Mouse (Mus musculus): ENCODE data around the gene Syngr2. TPM values are rescaled to one million over a fixed set of nuclear protein-coding genes. Genes with fewer than 3 reads are reported as not detected.
A peak's percentile ranks its signal among the peaks of the same experiment; 100 is the strongest.

The Syngr2 gene
- total and polyA plus RNA-seq, 3 experiments, result 189 to 384 TPM; not detected in 1

DNA sequence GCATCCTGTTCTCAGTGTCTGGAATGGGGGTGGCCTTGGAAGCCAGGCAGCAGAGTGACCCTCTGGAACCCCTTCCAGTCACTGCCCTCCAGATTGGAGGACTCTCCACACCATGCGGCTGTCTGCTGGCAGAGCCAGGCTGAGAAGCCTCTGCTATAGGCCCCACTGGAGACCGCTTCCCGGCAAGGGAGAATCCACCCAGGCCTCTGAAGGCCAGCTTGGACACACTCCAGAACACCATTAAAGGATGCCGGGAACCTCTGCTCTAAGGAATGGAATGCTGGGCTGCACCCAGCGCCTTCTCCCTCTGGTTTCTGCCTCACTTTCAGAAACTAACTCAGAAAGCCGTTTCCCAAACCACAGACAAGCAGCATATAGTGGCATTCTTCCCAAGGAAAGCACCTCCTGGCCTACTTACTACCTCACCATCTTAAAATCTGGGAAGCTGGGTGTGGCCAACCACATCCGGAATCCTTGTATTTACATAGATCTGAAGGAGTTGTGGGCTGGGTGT, 13.3 kb downstream of the Syngr2 start:
- no peak overlapping the region for H3K27ac ChIP-seq (ENCODE audit: control insufficient read depth, low read depth, low read length)

DNA sequence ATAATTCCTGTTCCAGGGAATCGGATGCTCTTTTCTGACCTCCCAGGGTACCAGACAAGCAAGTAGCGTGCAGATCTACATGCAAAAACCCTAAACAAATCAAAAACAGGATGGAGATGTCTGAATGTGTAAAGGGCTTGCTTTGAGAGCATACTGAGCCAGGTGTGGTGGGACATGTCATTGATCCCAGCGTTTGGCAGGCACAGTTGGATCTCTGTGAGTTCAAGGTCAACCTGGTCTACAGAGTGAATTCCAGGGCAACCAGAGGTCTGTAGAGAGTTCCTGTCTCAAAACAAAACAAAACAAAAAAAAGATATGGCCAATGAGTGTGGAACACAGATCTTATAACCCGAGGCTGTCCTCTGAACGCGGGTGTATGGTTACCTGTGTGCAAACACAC, 13.9 kb downstream of the Syngr2 start:
- Histone ChIP-seq H3K4me3 (ENCODE audit: control insufficient read depth in 1 of 2, insufficient read depth in 1 of 2, low read depth in 2 of 2, low read length in 2 of 2) (no peak overlapping the region), H3K4me1 (ENCODE audit: control insufficient read depth in 1 of 2, insufficient read depth in 2 of 2, low read length in 2 of 2) (peaks cover 8 to 34% of the 10 kb centered on the region in 2 experiments), H3K79me2 (ENCODE audit: control insufficient read depth, insufficient read depth, low read length, poor library complexity) (peaks cover 24% of the 10 kb centered on the region), H3K9ac (ENCODE audit: control insufficient read depth, low read depth, low read length, poor library complexity, severe bottlenecking) (no peak overlapping the region), H3K36me3 (ENCODE audit: control insufficient read depth in 1 of 2, insufficient read depth in 2 of 2, low read length in 2 of 2) (peaks cover 4 to 19% of the 10 kb centered on the region in 2 experiments; a peak in 3 of 4 replicates), H3K27ac (ENCODE audit: control insufficient read depth, low read depth, low read length) (no peak overlapping the region), H3K27me3 (ENCODE audit: control insufficient read depth in 1 of 2, insufficient read depth in 2 of 2, low read length in 2 of 2) (no peaks in the 10 kb centered on the region), H3K9me3 (replicated peaks; ENCODE audit: insufficient read depth, low read length) (no peaks in the 10 kb centered on the region)
- DNase-seq (ENCODE audit: low read depth, low spot score), result no peak
- TF ChIP-seq NRF1 (IDR thresholded peaks at IDR 0.05; ENCODE audit: insufficient read depth, low read depth, low read length, poor library complexity, severe bottlenecking) (no peak), MAX (IDR thresholded peaks at IDR 0.05; ENCODE audit: low read length) (no peak)

More for the DNA sequence above, 13.3 kb downstream of the Syngr2 start:
- Histone ChIP-seq H3K4me3 (ENCODE audit: control insufficient read depth in 1 of 2, insufficient read depth in 1 of 2, low read depth in 2 of 2, low read length in 2 of 2) (no peak overlapping the region), H3K4me1 (ENCODE audit: control insufficient read depth in 1 of 2, insufficient read depth in 2 of 2, low read length in 2 of 2) (peaks cover 6 to 28% of the 10 kb centered on the region in 2 experiments; a peak in 3 of 4 replicates), H3K36me3 (ENCODE audit: control insufficient read depth in 1 of 2, insufficient read depth in 2 of 2, low read length in 2 of 2) (peaks cover 4 to 16% of the 10 kb centered on the region in 2 experiments; a peak in 3 of 4 replicates), H3K27me3 (ENCODE audit: control insufficient read depth in 1 of 2, insufficient read depth in 2 of 2, low read length in 2 of 2) (no peaks in the 10 kb centered on the region), H3K79me2 (ENCODE audit: control insufficient read depth, insufficient read depth, low read length, poor library complexity) (peaks cover 24% of the 10 kb centered on the region), H3K9me3 (replicated peaks; ENCODE audit: insufficient read depth, low read length) (no peaks in the 10 kb centered on the region), H3K9ac (ENCODE audit: control insufficient read depth, low read depth, low read length, poor library complexity, severe bottlenecking) (no peak overlapping the region)
- no peak for DNase-seq (ENCODE audit: low read depth, low spot score)
- TF ChIP-seq POLR2A (IDR thresholded peaks at IDR 0.05; ENCODE audit: control insufficient read depth in 1 of 2, insufficient read depth in 1 of 2, low read depth in 1 of 2, low read length in 2 of 2, poor library complexity in 1 of 2) (peak in 1 of 2 experiments; percentile 25; a peak in 1 of 4 replicates), ELF1 (IDR thresholded peaks at IDR 0.05; ENCODE audit: low read depth, low read length) (no peak)

- peaks cover 4 to 26% of the 10 kb centered on the region in 2 experiments; a peak in 3 of 4 replicates for H3K36me3 ChIP-seq (ENCODE audit: control insufficient read depth in 1 of 2, insufficient read depth in 2 of 2, low read length in 2 of 2)
- H3K9me3 ChIP-seq (replicated peaks; ENCODE audit: insufficient read depth, low read length), result no peaks in the 10 kb centered on the region
- H3K27ac ChIP-seq (ENCODE audit: control insufficient read depth, low read depth, low read length), result peak overlapping the region; percentile 92
- H3K4me3 ChIP-seq (ENCODE audit: control insufficient read depth in 1 of 2, insufficient read depth in 1 of 2, low read depth in 2 of 2, low read length in 2 of 2), result peak overlapping the region; percentile 56 to 80
- H3K27me3 ChIP-seq (ENCODE audit: control insufficient read depth in 1 of 2, insufficient read depth in 2 of 2, low read length in 2 of 2), result no peaks in the 10 kb centered on the region
- H3K4me1 ChIP-seq (ENCODE audit: control insufficient read depth in 1 of 2, insufficient read depth in 2 of 2, low read length in 2 of 2), result peaks cover 12 to 41% of the 10 kb centered on the region in 2 experiments
- H3K9ac ChIP-seq (ENCODE audit: control insufficient read depth, low read depth, low read length, poor library complexity, severe bottlenecking), result peak overlapping the region; percentile 95
- peak; percentile 93 for DNase-seq (ENCODE audit: low read depth, low spot score)
- H3K79me2 ChIP-seq (ENCODE audit: control insufficient read depth, insufficient read depth, low read length, poor library complexity), result peaks cover 24% of the 10 kb centered on the region
- TF ChIP-seq POLR2AphosphoS2 (IDR thresholded peaks at IDR 0.05; ENCODE audit: low read length) (peak; percentile 22; the same call in 1 of the 2 replicates), UBTF (IDR thresholded peaks at IDR 0.05; ENCODE audit: borderline replicate concordance, insufficient read depth, low read depth, low read length) (no peak), E2F4 (IDR thresholded peaks at IDR 0.05; ENCODE audit: borderline replicate concordance, low read depth, low read length) (peak; percentile 71; the same call in 1 of the 2 replicates), MAZ (IDR thresholded peaks at IDR 0.05; ENCODE audit: low read depth, low read length) (no peak; the same call in none of the 2 replicates), CHD1 (IDR thresholded peaks at IDR 0.05; ENCODE audit: low read depth, low read length) (peak; percentile 74; the same call in 1 of the 2 replicates), NELFE (IDR thresholded peaks at IDR 0.05; ENCODE audit: low read depth, low read length) (no peak), POLR2AphosphoS5 (IDR thresholded peaks at IDR 0.05; ENCODE audit: borderline replicate concordance, low read depth, low read length) (no peak), USF1 (IDR thresholded peaks at IDR 0.05; ENCODE audit: low read depth, low read length) (no peak), HCFC1 (IDR thresholded peaks at IDR 0.05; ENCODE audit: low read depth, low read length) (peak; percentile 39; the same call in 1 of the 2 replicates), JUND (IDR thresholded peaks at IDR 0.05; ENCODE audit: low read depth, low read length) (no peak), CTCF (IDR thresholded peaks at IDR 0.05 in 2 of 3, conservative IDR thresholded peaks at IDR 0.05 in 1 of 3; ENCODE audit: control insufficient read depth in 1 of 3, insufficient read depth in 1 of 3, low read depth in 2 of 3, low read length in 3 of 3, poor library complexity in 1 of 3, severe bottlenecking in 1 of 3) (peak; percentile 80 to 95 (median 87)), SMC3 (IDR thresholded peaks at IDR 0.05; ENCODE audit: low read depth, low read length) (peak; percentile 73), RAD21 (IDR thresholded peaks at IDR 0.05; ENCODE audit: low read depth, low read length) (peak; percentile 88), EP300 (IDR thresholded peaks at IDR 0.05; ENCODE audit: low read depth in 1 of 2, low read length in 2 of 2) (no peak; a peak in 1 of 4 replicates), MYC (IDR thresholded peaks at IDR 0.05; ENCODE audit: low read depth, low read length) (peak; percentile 88), SIN3A (IDR thresholded peaks at IDR 0.05; ENCODE audit: low read length) (peak; percentile 90; the same call in 1 of the 2 replicates), ETS1 (IDR thresholded peaks at IDR 0.05; ENCODE audit: low read depth, low read length) (no peak; the same call in 1 of the 2 replicates), ZMIZ1 (IDR thresholded peaks at IDR 0.05; ENCODE audit: low read depth, low read length) (peak; percentile 53; the same call in 1 of the 2 replicates), TAL1 (IDR thresholded peaks at IDR 0.05; ENCODE audit: low read length) (no peak)
Observed at GRCm38 (mm10) chr11:117824060-117824969, 14.8 kb downstream of the Syngr2 start.

All from MEL (cell line).